Mouse (Mus musculus) E14TG2a.4 (cell line): ENCODE results near the gene 4933417A18Rik.
"Not testable (repeated sequence)": the region's sequence is repeated elsewhere in the genome, so short reads cannot be mapped to it uniquely, and the experiment has no call there.

Experiments used
- H3K27me3 ChIP-seq: 2 replicates; pipeline ENCODE4 v1.6.1; 2014; ENCODE audit warnings: low read length, control low read depth; ENCODE audit not compliant: insufficient read depth
- H3K36me3 ChIP-seq: 2 replicates; pipeline ENCODE4 v1.6.1; 2014; ENCODE audit warnings: low read length, control low read depth; ENCODE audit not compliant: insufficient read depth
- H3K4me1 ChIP-seq: replicated peaks from 2 replicates; pipeline ENCODE4 v1.6.1; 2014; ENCODE audit warnings: low read depth, low read length, control low read depth
- H3K4me3 ChIP-seq: replicated peaks from 2 replicates; pipeline ENCODE4 v1.5.1; 2014; ENCODE audit warnings: mild to moderate bottlenecking, low read length
- H3K9me3 ChIP-seq: 2 replicates; pipeline ENCODE4 v1.6.1; 2014; ENCODE audit warnings: low read length, control low read depth
- CTCF ChIP-seq: conservative IDR thresholded peaks from 2 replicates; pipeline ENCODE4 v1.5.1; 2014; ENCODE audit warnings: low read length
- NANOG ChIP-seq: IDR thresholded peaks from 2 replicates; pipeline ENCODE4 v1.6.1; 2014; ENCODE audit warnings: borderline replicate concordance, low read length, mixed read lengths
- POU5F1 ChIP-seq: IDR thresholded peaks from 2 replicates; pipeline ENCODE4 v1.6.1; 2014; ENCODE audit warnings: low read length, borderline replicate concordance

Gene 4933417A18Rik

DNA sequence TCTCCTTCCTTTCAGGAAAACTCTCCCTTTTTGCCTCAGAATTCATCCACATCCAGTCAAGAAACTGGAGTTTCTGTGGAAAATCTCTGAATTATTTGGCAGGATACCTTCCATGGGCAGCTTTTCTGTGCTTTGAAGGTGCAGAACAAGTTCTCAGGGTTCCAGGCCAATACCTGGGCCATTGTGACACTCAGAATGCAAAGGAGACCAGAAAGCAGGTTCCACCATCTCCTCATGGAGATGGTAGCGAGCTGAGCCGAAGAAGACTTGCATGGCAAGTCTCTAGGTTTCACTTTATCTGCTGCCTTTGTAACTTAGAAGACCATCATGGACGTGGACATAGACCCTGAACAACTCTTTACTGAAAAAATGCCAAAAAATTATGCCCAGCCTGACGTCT lies at the start of gene 4933417A18Rik, which contains the start of gene Fam217a:
Gene 4933417A18Rik, plus strand, starts transcription at position 200 of the 400 bp plus-strand sequence.
Gene Fam217a, minus strand, starts transcription at position 101 of the 400 bp plus-strand sequence.
- peaks cover 50% of the 10 kb centered on the region for H3K4me1 ChIP-seq
- TF ChIP-seq CTCF (no peak), NANOG (no peak), POU5F1 (no peak)
- H3K9me3 ChIP-seq: no peaks in the 10 kb centered on the region
- H3K4me3 ChIP-seq: no peak within 1 kb of the TSS
- H3K27me3 ChIP-seq: no peaks in the 10 kb centered on the region
- H3K36me3 ChIP-seq: no peaks in the 10 kb centered on the region

DNA sequence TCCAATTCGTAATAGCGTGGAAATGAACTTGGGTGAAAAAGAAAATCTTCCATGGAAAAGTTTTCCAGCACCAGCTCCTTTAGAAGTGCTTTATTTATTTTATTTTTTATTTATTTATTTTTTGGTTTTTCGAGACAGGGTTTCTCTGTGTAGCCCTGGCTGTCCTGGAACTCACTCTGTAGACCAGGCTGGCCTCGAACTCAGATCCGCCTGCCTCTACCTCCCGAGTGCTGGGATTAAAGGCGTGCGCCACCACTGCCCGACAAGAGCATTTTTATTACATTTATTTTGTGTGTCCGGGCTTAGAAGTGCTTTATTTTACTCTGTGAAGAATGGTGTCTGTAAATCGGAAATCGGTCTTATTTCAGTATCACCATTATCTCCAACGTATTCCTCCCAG lies 49.5 kb upstream of the 4933417A18Rik start:
- not testable (repeated sequence) for H3K9me3 ChIP-seq, H3K27me3 ChIP-seq, H3K36me3 ChIP-seq
- Histone ChIP-seq H3K4me3 (peak overlapping the region; percentile 95), H3K4me1 (peaks cover 42% of the 10 kb centered on the region)

DNA sequence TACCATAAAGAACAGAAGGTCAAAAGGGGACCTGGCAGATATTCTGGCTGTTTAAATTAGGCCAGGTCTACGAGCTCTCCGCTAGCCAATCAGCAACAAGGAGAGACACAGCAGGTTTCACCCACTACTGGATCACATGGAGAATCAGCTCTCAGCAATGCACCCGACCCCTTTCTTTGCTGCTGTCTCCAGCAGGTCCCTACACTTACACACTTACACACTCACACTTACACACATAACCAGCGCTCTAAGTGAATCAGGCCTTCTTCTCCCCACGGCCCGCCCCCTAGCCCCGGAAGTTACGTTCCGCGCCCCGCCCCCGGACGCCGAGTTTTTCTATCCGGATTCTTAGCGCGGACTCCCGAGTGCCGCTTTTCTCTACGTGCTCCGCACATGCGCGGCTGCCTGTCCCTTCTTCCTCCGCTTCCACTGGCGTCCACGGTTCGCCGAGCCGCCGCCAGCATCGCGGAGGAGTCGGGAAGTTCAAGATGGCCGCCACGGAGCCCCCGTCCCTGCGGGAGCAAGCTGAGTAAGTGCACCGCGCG lies 49.0 kb upstream of the 4933417A18Rik start, which contains the start of gene Prpf4b:
Gene Prpf4b, plus strand, starts transcription at position 137 of the 545 bp plus-strand sequence.
- Histone ChIP-seq H3K4me1 (peaks cover 42% of the 10 kb centered on the region), H3K27me3 (no peaks in the 10 kb centered on the region)
- TF ChIP-seq CTCF (no peak), NANOG (no peak), POU5F1 (no peak)

DNA sequence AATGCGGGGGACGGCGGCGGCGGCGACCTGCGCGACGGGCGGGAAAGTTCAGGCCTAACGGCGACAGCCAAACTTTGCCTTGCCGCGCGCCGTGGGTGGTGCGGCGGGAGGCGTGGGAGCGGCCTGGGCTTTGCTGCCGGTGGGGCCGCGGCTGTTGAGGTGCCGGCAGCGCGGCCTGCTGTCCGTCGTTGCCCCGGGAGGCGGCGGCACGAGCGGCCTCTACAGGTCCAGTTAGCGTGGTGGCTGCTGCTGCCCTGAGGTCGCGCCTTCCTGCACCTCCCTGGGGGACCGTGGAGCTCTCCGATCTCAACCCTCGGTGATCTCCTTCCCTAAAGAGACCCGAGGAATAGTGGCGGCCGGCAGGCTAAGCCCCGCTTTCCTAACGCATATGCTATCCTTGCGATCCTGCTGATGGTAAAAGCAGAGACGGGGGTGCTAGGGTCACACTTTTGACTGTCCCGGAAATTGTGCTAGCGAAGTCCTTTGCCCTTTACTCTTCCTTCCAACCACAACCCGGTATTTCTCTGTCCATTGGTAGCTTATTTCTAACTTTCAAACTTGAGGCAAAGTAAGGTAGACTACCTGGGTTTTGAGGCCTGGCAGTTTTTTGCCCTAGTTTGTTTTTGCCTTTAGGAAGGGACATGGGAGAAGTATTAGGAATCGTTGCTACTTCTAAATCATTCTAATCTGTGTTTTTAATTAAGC lies 48.3 kb upstream of the 4933417A18Rik start:
- Histone ChIP-seq H3K9me3 (no peaks in the 10 kb centered on the region), H3K36me3 (peaks cover 11% of the 10 kb centered on the region), H3K27me3 (no peaks in the 10 kb centered on the region), H3K4me1 (peaks cover 42% of the 10 kb centered on the region), H3K4me3 (peak overlapping the region; percentile 95)
- TF ChIP-seq POU5F1: no peak
- TF ChIP-seq NANOG: no peak
- TF ChIP-seq CTCF: no peak

More for the DNA sequence above, 49.0 kb upstream of the 4933417A18Rik start, which contains the start of gene Prpf4b:
- Histone ChIP-seq H3K36me3 (peaks cover 11% of the 10 kb centered on the region), H3K9me3 (no peaks in the 10 kb centered on the region), H3K4me3 (peak within 1 kb of the TSS; percentile 95)

DNA sequence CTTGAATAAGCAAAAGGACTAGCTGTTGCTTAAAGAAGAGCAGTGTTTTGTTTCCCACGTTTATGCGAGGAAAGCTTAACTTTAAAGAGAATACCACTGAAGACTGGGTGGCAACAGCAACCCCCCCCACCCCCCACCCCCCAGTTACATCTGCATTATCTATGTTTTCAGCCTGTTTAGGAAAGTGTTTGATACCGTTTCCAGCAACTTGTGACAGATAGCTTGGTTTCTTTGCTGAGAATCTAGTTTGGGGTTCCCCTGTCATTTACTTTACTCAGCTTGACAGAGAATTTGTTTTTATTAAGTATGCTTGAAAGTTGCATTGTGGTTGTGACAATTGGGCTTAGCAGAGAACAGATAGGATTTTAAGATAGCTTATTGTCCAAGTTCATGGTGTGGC lies 47.7 kb upstream of the 4933417A18Rik start:
- Histone ChIP-seq H3K4me1 (peaks cover 42% of the 10 kb centered on the region), H3K4me3 (peak overlapping the region; percentile 95), H3K27me3 (no peaks in the 10 kb centered on the region), H3K9me3 (no peaks in the 10 kb centered on the region), H3K36me3 (peaks cover 11% of the 10 kb centered on the region)
- no peak for TF ChIP-seq POU5F1
- no peak for TF ChIP-seq CTCF
- no peak for TF ChIP-seq NANOG

DNA sequence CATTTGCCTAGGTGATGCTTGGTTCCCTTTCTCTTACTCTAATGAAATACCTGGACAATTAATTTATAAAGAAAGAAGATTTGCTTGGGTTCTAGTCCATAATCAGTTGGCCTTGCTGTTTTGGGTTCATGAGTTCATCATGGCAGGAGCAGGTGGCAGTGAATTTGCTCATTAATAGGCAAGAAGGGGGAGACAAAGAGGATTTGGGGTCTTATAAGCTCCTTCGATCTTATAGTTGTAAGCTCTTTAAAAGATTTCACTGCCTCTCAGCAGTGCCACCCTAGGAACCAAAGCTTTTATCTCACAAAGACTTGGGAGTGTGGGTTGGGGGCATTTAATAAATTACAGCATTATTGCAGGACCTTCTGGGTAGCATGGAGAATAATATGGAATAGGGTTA lies 31.3 kb upstream of the 4933417A18Rik start:
- H3K36me3 ChIP-seq: peaks cover 100% of the 10 kb centered on the region
- no peaks in the 10 kb centered on the region for H3K9me3 ChIP-seq
- no peak overlapping the region for H3K4me3 ChIP-seq
- peaks cover 18% of the 10 kb centered on the region for H3K4me1 ChIP-seq
- TF ChIP-seq NANOG: no peak
- no peak for TF ChIP-seq POU5F1
- TF ChIP-seq CTCF: no peak
- no peaks in the 10 kb centered on the region for H3K27me3 ChIP-seq

DNA sequence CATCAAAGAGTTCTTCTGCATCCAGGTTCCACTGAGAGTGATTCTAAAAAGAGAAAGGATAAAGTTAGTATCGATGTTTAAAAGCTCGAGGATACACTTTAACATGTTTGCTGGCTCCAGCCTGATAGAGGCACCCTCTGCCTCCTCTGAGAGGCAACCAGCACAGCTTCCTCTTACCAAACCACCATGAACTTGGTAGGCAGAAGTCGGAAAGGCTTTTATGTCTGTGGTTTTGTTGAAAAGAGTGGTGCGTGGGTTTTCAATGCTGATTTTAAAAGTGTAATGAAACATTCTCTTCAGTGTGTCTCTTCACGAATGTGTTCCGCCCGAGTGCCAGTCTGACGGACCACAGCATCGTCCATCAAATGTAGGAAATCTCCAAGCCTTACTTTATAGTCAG lies 9.6 kb upstream of the 4933417A18Rik start:
- TF ChIP-seq POU5F1: no peak
- TF ChIP-seq CTCF: no peak
- no peak for TF ChIP-seq NANOG
- Histone ChIP-seq H3K9me3 (no peaks in the 10 kb centered on the region), H3K4me3 (no peak overlapping the region), H3K27me3 (peaks cover 17% of the 10 kb centered on the region), H3K4me1 (peaks cover 17% of the 10 kb centered on the region), H3K36me3 (no peaks in the 10 kb centered on the region)

DNA sequence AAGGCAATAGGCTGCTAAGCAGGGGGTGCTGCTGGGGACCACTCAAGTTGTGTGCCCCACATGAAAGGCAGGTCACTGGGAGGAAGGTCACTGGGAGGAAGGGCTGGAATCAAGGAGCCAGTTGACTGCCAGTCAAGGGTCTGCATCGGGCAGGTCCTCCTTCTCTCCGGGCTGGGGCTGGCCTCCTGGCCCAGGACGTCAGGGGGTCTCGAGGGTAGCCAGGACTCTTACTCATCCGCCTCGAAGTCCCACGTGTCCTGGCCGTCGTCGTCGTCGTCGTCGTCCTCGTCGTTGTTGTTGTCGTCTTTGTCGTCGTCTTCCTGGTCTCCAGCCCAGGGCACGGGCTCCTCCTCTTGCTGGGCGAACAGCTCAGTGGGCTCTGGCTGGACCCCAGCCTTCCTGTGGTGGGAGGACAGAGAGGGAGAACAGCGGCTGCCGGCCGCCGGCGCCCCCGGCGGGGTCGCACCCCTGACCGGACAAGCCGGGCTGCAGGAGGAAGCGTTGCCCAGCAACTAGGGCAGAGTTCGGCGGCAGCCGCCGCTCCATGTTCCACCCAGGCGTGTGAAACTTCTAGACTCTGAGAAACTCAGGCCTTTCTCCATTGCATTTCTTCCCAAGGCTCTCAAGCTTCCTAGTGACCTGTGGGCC lies 7.6 kb upstream of the 4933417A18Rik start:
- H3K4me1 ChIP-seq: peaks cover 29% of the 10 kb centered on the region
- H3K36me3 ChIP-seq: no peaks in the 10 kb centered on the region
- H3K9me3 ChIP-seq: no peaks in the 10 kb centered on the region
- peaks cover 17% of the 10 kb centered on the region for H3K27me3 ChIP-seq
- TF ChIP-seq POU5F1 (no peak), NANOG (no peak), CTCF (no peak)
- H3K4me3 ChIP-seq: peak overlapping the region; percentile 55
